Mouse (Mus musculus) intestine, embryonic 14.5 days (tissue): ENCODE data around the gene C130032M10Rik. TPM values are rescaled to one million over a fixed set of nuclear protein-coding genes. Genes with fewer than 3 reads are reported as not detected.

Experiments
- ATAC-seq: fragments of 200-750 bp; cut with Nextera tagmentation; replicated peaks from 2 replicates; pipeline ENCODE4 v1.8.0; 2017; ENCODE audit warnings: low read depth, moderate number of reproducible peaks, moderate TSS enrichment, moderate library complexity; ENCODE audit not compliant: low FRiP score, low TSS enrichment
- DNase-seq: peaks from one replicate; pipeline ENCODE4 v3.0.0-alpha.2; 2018; ENCODE audit warnings: low spot score
- H3K27ac ChIP-seq: fragments of 300-500 bp; sonication (generic); 2 replicates; pipeline ENCODE4 v1.5.1; 2014; ENCODE audit warnings: low read depth, mild to moderate bottlenecking, control low read depth
- H3K27me3 ChIP-seq: fragments of 300-500 bp; sonication (generic); replicated peaks from 2 replicates; pipeline ENCODE4 v1.6.1; 2014; ENCODE audit warnings: low read length, control low read depth; ENCODE audit not compliant: control insufficient read depth, insufficient read depth
- H3K36me3 ChIP-seq: fragments of 300-500 bp; sonication (generic); 2 replicates; pipeline ENCODE4 v1.6.1; 2014; ENCODE audit warnings: low read length, control low read depth; ENCODE audit not compliant: control insufficient read depth, insufficient read depth
- H3K4me1 ChIP-seq: fragments of 300-500 bp; sonication (generic); replicated peaks from 2 replicates; pipeline ENCODE4 v1.6.1; 2014; ENCODE audit warnings: low read length, control low read depth, mixed read lengths; ENCODE audit not compliant: control insufficient read depth, insufficient read depth
- H3K4me2 ChIP-seq: fragments of 300-500 bp; sonication (generic); 2 replicates; pipeline ENCODE4 v1.6.1; 2014; ENCODE audit warnings: low read length
- H3K4me3 ChIP-seq: fragments of 300-500 bp; sonication (generic); 2 replicates; pipeline ENCODE4 v1.5.1; 2014; ENCODE audit warnings: low read depth, low read length, control low read depth, mixed read lengths
- H3K9ac ChIP-seq: fragments of 300-500 bp; sonication (generic); 2 replicates; pipeline ENCODE4 v1.6.1; 2014; ENCODE audit warnings: mild to moderate bottlenecking, low read length
- H3K9me3 ChIP-seq: fragments of 300-500 bp; sonication (generic); 2 replicates; pipeline ENCODE4 v1.6.1; 2016; ENCODE audit warnings: low read length, control low read depth; ENCODE audit not compliant: control insufficient read depth
- WGBS: fragments of 180-500 bp; shearing (Covaris S2); extraction: QIAGEN DNeasy Blood & Tissue Kit; methylation state at CpG from one replicate; pipeline ENCODE4 v1.1.7; 2014; 5-methylcytosine and 5-hydroxymethylcytosine counted together
- polyA plus RNA-seq: library from polyadenylated mRNA; unstranded; fragments of >200 nt; fragmentation: Nextera tagmentation; extraction: Ambion mirVana; gene quantifications from 2 replicates; pipeline ENCODE4 v1.2.1, GENCODE M21; 2014

The C130032M10Rik gene
- polyA plus RNA-seq, 1 experiment from 2014 or later = not detected

- Histone ChIP-seq H3K4me1 (peaks cover 33% of the 10 kb centered on the region), H3K27me3 (no peaks in the 10 kb centered on the region), H3K27ac (peak overlapping the region; percentile 77), H3K9ac (no peak overlapping the region), H3K4me3 (no peak overlapping the region), H3K36me3 (no peaks in the 10 kb centered on the region), H3K4me2 (peak overlapping the region; percentile 39), H3K9me3 (no peaks in the 10 kb centered on the region)
- WGBS = 44% methylated on average over 6 of the region's 6 CpGs
- peak; percentile 61 for DNase-seq
- ATAC-seq = peak; percentile 86
These were observed 32.2 kb downstream of the C130032M10Rik start for GRCm38 (mm10) chr9:114547643-114548077.

- peaks cover 33% of the 10 kb centered on the region for H3K4me1 ChIP-seq
- peak overlapping the region; percentile 77 for H3K27ac ChIP-seq
- 32% methylated on average over 4 of the region's 4 CpGs for WGBS
- H3K36me3 ChIP-seq = no peaks in the 10 kb centered on the region
- no peaks in the 10 kb centered on the region for H3K27me3 ChIP-seq
- H3K9me3 ChIP-seq = no peaks in the 10 kb centered on the region
- no peak for ATAC-seq
- 0 out of 2 replicates have a peak overlapping the region, but pooled peaks have one; percentile 11 for H3K4me2 ChIP-seq
- H3K9ac ChIP-seq = no peak overlapping the region
- peak; percentile 54 for DNase-seq
- H3K4me3 ChIP-seq = no peak overlapping the region
These were observed 33.0 kb downstream of the C130032M10Rik start for GRCm38 (mm10) chr9:114548496-114548895.

GRCm38 (mm10) chr9:114549117-114549516, 33.6 kb downstream of the C130032M10Rik start:
- H3K27me3 ChIP-seq = no peaks in the 10 kb centered on the region
- peaks cover 32% of the 10 kb centered on the region for H3K4me1 ChIP-seq
- H3K36me3 ChIP-seq = no peaks in the 10 kb centered on the region
- ATAC-seq (no peak), DNase-seq (peak; percentile 54)
- H3K9ac ChIP-seq = no peak overlapping the region
- no peak overlapping the region for H3K4me3 ChIP-seq
- 0 out of 2 replicates have a peak overlapping the region, but pooled peaks have one; percentile 29 for H3K27ac ChIP-seq
- no peak overlapping the region for H3K4me2 ChIP-seq
- 30% methylated on average over 5 of the region's 5 CpGs for WGBS
- no peaks in the 10 kb centered on the region for H3K9me3 ChIP-seq

DNA sequence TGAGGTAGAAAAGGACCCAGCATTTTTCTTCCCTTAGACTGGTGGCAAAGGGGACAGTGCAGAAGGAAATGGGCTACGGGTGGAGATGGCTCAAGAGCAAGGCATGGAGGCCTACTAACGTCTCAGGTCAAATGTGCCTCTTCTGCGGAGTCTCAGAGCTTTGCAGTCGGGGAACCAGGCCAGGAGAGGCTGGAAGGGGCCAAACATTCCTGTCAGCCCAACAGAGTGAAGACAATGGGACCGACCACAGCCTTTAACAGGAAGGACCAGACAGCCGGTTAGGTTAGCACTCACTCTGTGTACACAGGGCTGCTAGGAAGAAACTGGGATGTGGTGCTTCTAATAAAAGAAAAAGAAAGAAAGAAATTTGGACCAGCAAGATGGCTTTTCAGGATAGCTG, 34.5 kb downstream of the C130032M10Rik start:
- Histone ChIP-seq H3K4me2 (no peak overlapping the region), H3K36me3 (no peaks in the 10 kb centered on the region), H3K27ac (no peak overlapping the region), H3K4me3 (no peak overlapping the region), H3K4me1 (peaks cover 33% of the 10 kb centered on the region), H3K9me3 (no peaks in the 10 kb centered on the region), H3K27me3 (no peaks in the 10 kb centered on the region), H3K9ac (no peak overlapping the region)
- no peak for ATAC-seq
- 29% methylated on average over 6 of the region's 6 CpGs for WGBS
- no peak for DNase-seq

- Histone ChIP-seq H3K4me3 (no peak overlapping the region), H3K4me1 (peaks cover 7% of the 10 kb centered on the region), H3K9ac (no peak overlapping the region), H3K36me3 (no peaks in the 10 kb centered on the region), H3K4me2 (no peak overlapping the region), H3K27me3 (peaks cover 4% of the 10 kb centered on the region; the same call in 1 of the 2 replicates), H3K27ac (peak overlapping the region; percentile 47; the same call in 1 of the 2 replicates), H3K9me3 (no peaks in the 10 kb centered on the region)
- DNase-seq (no peak), ATAC-seq (no peak)
These were observed 38.3 kb downstream of the C130032M10Rik start for GRCm38 (mm10) chr9:114553828-114554227.

DNA sequence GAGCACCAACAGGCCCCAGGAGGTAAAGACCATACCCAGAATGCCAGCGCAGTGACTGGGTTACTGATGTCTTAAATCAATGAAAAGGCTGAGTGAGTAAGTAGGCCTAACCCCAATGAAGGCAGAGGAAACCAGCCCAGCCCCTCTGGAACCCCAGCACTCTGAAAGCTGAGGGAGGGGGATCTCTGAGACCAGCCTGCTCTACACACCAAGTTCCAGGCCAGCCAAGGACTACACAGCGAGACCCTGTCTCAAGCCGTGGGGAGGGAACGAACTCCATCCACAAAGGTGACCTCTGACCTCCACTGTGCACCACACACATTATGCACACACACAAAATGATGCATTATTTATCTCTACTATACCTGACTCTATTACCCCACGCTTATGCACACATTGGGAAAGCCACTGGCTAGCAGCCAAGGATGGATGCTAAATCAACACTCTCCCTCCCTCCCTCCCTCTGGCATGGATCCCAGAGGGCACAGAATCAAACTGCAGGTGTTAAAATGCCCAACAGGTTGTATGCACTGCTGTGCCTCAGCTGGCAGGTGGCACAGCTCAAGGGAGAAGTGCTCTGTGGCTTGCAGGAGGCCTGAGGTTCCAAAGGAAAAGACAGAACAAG, 39.0 kb downstream of the C130032M10Rik start:
- Histone ChIP-seq H3K9ac (no peak overlapping the region), H3K27me3 (peaks cover 7% of the 10 kb centered on the region; the same call in 1 of the 2 replicates), H3K36me3 (no peaks in the 10 kb centered on the region), H3K27ac (peak overlapping the region; percentile 47; the same call in 1 of the 2 replicates), H3K4me3 (no peak overlapping the region), H3K4me1 (peaks cover 7% of the 10 kb centered on the region), H3K9me3 (no peaks in the 10 kb centered on the region), H3K4me2 (no peak overlapping the region)
- 52% methylated on average over 5 of the region's 5 CpGs for WGBS
- peak; percentile 62 for ATAC-seq
- DNase-seq = peak; percentile 74

- DNase-seq (peak; percentile 56), ATAC-seq (no peak)
- no peaks in the 10 kb centered on the region for H3K36me3 ChIP-seq
- H3K4me1 ChIP-seq = peaks cover 7% of the 10 kb centered on the region
- H3K9ac ChIP-seq = no peak overlapping the region
- H3K9me3 ChIP-seq = no peaks in the 10 kb centered on the region
- no peak overlapping the region for H3K4me3 ChIP-seq
- 41% methylated on average over 10 of the region's 10 CpGs for WGBS
- no peak overlapping the region for H3K27ac ChIP-seq
- H3K27me3 ChIP-seq = peaks cover 23% of the 10 kb centered on the region
- H3K4me2 ChIP-seq = peak overlapping the region; percentile 18; the same call in 1 of the 2 replicates
These were observed 40.9 kb downstream of the C130032M10Rik start for GRCm38 (mm10) chr9:114556276-114556855.

DNA sequence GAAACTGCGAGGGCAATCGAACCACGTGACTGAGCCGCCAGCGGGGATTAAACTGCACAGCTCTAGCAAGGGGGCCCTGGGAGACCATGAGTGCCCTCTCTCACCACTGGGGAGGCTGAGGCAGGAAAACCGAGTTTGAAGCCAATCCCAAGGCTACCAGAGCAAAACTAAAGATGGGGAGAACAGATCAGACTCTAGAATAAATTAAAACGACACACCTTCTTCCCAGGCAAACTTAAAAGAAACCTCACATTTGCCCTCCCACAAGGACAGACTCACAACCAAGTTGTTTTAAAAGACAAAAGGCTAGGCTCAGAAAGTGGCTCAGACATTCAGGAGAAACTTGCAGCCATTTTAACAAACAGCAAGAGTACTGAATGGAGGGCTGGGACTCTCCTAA, 41.6 kb downstream of the C130032M10Rik start:
- H3K36me3 ChIP-seq = no peaks in the 10 kb centered on the region
- DNase-seq (peak; percentile 52), ATAC-seq (no peak)
- peak overlapping the region; percentile 17 for H3K27ac ChIP-seq
- H3K4me2 ChIP-seq = peak overlapping the region; percentile 18
- 27% methylated on average over 7 of the region's 7 CpGs for WGBS
- no peak overlapping the region for H3K9ac ChIP-seq
- H3K4me1 ChIP-seq = peaks cover 7% of the 10 kb centered on the region
- no peak overlapping the region for H3K4me3 ChIP-seq
- H3K9me3 ChIP-seq = no peaks in the 10 kb centered on the region
- H3K27me3 ChIP-seq = peaks cover 30% of the 10 kb centered on the region
